Mouse (Mus musculus) mature B cell (primary cell): ENCODE measurements around the gene Egln2.

ENCODE experiments used
- in situ Hi-C: fragments of 300-500 bp; cut with MboI; formaldehyde crosslinking; loops from 2 replicates; pipeline ENCODE4 v1.14.3; 2019

The Egln2 gene

DNA sequence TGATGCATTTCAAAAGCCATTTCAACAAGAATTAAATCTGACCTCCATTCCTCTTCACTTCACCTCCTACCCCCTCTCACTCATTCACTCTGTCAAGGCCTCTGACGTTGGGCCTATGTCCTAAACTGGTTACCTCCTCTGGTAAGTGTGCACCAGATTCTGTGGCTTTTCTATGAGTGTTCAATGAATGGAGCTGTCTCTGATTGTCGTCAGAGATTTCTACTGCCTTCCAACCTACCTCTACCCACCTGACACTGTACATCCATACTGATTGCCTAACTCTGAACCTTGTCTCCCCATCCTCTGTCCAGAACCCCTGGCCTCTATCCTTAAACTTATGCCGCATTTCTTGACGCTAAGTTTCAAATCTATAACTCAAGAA is 11.3 kb upstream of the Egln2 start:
- in situ Hi-C loops = no loop called here

DNA sequence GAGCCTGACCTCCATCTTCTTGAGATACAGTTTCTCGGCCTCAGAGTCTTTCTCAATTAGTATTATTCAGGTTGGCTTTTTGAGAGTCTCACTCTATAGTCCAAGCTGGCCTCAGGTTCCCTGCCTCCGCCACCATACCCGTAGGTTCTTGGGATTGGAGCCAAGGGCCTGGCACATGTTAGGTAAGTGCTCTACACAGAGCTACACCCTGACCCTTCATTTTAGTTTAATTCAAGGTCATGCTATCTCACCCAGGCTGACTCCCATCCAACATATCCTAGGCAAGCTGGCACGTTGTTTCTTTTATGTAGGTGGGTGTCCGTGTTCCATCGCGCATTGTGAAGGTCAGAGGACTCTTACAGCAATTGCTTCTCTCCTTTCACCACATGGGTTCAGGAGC is 8.3 kb upstream of the Egln2 start:
- in situ Hi-C loops = no loop called here

DNA sequence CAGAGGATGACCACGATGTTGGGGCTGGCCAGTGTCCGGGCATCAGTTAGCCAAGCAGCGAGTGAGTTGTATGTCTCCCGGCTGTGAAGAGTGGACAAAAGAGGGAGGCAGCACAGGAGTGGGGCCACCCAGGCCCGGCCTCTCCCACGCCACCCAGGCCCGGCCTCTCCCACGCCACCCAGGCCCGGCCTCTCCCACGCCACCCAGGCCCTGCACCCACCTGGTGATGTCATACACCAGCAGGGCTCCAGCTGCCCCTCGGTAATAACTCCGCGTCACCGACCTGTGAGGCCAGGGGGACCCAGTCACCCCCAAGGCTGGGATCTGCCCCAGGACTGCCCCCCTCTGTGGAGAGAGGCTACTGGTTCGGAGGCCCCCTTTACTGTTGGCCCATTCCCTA is 7.9 kb upstream of the Egln2 start:
- in situ Hi-C loops = no loop called here

DNA sequence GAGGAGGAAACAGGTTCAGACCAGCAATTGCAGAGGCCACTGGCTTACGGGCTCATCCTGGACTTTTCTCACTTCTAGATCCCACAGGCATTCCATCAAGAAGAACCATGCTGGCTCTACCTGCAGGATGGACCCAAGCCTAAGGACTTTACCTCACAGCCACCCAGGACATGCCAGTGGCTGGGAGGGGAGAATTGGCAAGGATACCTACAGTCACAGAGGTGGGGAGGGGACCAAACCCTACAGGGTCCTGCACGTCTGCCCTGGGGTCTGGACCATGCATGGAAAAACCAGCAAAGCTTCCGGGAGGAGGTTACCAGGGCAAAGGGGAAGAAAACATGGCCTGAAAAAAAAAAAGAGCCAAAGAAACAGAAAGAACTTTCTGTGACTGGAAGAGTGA is 4.4 kb upstream of the Egln2 start:
- in situ Hi-C loops = no loop called here

DNA sequence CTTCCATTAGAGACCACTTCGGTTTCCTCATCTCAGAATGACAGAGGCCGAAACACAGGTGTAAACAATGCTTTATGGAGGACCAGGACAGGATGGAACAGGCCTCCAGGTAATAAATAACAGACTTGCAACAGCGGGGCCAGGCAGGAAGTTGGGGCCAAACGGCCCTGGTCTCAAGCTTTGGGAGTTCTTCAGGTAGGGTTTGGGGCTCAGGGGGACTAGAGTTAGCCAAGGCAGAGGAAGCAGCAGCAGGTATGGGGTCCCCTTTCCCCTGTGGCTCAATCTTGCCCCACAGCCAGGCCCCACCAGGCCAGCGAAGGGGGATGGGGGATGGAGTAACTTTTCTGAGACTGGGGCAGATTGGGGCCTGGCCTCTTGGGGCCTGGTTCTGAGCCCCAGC is 1.8 kb upstream of the Egln2 start:
- in situ Hi-C loops = no loop called here

DNA sequence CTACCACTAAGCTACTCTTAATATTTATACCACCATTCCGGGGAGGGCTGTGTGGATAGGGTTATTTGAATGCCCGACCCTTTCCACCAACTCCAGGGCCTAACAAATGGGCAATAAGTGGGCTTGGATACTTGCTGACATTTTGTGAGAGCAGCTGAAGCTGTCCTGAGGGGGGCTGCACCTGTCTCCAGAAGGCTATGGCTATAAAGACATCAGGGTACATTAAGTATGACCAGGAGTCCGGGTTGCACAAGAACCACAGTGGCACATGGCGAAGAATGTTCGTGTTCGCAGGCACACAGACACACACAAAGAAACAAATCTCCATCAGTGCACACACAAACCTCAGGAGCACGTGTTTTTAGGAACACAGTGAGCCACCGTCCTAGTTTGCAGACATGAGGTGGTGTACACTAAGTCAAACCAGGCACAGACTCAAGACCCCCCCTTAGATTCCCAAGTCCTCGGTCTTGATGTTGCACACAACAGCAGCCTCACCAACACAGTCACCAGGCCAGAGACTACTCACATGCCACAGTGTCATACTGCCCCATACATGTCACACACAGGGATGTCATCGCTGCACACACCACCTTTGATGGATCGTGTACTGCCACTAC is 983 bp upstream of the Egln2 start:
- in situ Hi-C loops = no loop called here

DNA sequence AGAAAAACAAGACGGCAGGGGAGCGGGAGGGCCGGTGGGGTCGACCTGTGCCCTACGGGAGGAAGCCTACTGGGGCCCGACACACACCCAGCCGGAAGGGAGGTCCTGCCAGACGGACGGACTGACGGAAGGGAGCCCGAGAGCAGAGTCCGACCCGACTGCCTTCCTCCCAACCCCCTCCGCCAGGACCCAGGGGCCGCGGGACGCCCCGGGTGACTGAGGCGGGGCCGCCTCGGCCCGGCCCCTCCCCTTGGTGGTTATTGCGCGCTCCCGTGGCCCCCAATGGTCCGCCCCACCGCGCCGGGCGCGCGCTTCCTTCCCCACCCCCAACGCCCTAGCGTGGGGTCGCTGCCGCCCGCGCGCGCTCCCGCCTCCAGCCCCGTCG is 381 bp downstream of the Egln2 start:
- in situ Hi-C loops = no loop called here

DNA sequence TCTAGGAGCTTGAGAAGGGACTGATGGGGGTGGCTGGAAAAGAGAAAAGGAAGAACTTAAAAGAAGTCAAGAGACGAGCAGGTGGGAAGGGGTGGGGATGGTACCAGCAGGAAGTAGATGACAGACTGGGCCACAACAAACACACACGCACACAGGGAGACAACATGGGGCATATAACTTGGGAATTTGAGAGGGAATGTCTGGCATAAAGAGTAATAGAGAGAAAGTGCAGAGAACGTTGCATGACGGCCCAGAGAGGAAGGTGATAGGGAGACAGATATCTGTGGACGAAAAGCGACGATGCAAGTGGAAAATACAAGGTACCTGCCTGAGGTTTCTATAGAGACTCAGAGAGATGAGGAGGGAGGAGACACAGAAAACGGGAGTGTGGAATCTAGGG is 906 bp downstream of the Egln2 start:
- in situ Hi-C loops = no loop called here

DNA sequence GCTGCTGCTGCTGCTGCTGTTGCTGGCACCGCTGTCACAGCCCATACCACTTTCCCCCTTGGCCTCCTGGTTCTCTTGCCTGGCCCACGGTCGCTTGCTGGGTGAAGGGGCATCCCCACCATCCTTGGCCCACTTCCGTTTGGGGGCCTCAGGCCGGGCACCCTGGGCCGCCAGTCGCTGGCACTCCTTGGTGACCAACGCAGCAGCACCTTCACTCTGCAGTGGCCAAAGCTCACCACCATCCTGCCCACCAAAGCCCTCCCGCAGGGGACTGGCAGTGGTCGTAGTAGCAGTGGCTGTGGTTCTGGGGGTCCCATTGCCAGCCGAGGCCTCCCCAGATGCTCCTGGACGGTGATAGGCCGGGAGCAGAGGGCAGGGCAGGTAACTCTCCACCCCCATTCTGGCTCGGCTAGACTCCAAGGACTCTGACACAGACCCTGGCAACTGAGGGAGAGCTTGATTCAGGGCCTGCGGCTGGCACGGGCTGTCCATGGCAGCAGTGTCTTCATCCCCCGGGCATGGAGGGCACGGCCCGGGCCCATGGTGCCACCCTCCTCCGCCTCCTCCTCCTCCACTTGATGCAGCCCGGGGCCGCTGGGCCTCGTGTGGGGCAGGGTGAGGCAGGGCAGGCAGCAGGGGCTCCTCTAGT is 1.5 kb downstream of the Egln2 start:
- in situ Hi-C loops = no loop called here

DNA sequence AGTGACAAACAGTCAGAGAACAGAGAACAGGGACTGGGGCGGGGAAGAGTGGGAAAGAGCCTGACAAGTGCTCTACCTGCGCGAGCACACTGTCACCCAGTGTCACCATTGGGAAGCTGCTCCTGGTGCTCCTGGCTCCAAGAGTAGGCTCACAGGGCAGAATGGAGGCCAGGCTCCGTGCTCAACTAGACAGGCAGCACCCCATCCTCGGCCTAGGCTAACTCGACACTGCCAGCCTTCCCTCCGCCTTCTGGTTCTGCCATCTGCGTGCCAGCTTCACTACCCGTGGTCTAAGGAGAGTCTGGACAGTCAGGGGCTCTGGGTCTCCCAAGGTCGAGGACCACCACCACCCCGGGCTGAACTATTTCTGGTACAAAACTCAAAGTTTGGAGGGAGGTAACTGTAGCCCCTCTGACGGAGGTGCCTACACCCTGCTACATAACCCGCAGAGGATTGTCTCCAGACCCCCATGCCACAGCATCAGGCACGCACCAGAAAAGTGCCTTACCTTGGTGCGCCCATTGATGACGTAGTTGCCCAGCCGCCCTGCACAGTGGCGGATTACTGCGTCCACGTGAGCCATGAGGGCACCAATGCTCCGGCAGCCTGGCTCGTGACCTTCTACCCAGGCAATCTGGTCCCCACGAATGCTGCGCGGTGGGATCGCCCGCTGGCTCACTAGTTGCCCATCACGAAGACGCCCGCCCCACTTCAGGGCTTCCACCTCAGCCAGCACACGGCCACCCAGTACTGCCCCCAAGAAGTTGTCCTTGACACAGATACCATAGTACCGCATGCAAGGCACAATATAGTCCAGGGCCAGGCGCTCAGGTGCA is 2.3 kb downstream of the Egln2 start:
- in situ Hi-C loops = no loop called here

DNA sequence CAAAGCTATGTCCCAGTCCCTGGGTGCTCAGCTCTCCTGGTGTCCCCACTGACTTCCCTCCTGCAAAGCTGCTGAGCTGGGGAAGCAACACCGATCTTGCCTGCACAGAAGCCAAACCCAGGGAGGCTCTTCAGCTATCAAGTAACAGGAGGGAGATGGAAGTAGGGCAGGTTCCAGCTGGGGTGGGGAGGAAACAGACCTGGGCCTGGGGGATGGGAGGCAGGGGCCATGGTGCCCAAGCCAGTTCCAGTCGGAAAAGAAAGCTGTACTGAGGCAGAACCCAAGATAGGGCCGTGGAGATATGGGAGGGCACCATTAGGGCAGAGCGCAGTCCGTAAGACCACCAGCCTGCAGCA is 3.2 kb downstream of the Egln2 start:
- in situ Hi-C loops = no loop called here

DNA sequence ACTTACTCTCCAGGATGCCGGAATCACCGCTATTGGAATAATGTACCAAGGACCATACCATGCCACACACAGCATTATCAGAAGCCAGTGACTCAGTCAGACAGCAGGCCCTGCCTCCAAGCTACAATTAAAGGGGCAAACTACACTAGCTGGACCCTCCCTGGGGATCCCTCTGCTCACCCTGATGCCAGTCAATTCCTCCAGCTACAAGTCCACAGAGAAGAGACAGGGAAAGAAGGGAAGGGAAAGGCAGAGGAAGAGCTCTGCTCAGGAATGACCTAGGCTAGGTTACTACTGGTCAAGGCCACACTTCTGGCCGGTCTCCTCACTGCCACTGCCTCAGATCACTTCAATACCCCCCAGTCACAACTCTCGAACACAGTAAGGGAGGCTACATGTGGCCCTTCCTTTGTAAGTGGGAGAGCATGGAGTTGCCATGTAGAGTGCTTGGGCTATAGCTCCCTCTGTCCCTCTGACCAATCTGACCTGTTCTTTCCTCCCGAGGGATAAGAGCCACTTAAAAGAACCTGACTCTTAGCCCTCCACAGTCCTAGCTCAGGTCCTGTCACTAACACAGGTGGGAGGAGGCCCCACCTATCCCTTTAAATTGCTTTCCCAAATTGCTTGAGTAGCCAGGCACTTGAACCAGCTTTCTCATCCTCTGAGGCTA is 3.7 kb downstream of the Egln2 start:
- in situ Hi-C loops = no loop called here

DNA sequence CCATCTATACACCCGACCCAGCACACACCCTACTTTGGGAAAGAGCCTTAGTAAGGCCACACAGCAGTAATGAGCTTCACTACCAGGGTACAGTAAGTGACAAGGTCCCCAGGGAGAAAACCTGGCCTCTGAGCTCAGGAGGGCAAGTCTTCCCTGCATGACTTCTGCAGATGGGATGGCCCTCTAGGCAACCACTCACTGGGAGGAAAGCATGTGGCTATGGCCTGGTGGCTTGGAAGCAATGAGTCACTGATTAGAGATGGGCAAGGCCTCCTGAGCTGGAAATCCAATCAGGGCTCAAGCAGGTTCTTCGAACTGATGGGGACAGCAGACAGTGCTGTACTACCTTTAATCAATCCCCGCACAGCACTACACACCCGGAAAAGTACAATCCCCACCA is 4.9 kb downstream of the Egln2 start:
- in situ Hi-C loops = no loop called here

DNA sequence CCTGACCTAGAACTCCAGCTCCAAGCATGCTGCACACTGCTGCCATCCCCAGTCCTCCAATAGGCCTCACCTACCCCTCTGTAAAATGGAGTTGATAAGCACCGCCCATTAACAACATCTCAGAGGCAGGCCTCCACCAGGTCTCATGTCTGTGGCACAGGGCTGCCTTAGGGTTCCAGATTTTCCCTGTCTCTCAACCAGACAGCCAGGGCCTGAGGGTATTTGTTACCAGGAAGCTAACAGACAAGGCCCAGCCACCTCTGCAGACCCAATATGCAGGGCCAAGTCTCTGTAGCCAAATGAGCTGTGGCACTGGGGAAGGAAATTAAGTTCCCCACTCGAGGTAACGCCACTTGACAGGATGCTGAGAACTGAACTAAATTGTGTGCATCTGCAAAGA is 5.7 kb downstream of the Egln2 start:
- in situ Hi-C loops = no loop called here

DNA sequence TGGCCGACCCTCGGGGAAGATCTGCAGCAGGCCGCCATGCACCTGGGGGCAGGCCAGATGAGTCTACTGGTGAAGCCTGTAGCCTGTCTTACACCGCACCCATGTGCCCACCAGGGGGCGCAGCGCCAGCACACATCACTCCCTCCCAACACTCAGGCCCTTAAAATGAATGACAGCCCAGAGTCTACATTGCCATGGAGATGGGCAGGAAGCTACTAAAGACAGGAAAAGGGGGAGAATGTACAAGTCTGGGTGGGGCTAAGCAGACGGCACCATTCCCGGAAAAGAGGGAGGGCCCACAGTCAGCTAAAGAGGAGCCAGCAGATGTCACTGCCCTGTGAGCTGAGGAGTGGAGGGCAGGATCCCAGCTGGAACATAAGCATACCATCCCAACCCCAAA is 6.7 kb downstream of the Egln2 start:
- in situ Hi-C loops = loop anchor here (5.0 to 10.0 kb wide), 2 partner anchors 32 to 75 kb away; partner anchors contain the start of gene Coq8b

DNA sequence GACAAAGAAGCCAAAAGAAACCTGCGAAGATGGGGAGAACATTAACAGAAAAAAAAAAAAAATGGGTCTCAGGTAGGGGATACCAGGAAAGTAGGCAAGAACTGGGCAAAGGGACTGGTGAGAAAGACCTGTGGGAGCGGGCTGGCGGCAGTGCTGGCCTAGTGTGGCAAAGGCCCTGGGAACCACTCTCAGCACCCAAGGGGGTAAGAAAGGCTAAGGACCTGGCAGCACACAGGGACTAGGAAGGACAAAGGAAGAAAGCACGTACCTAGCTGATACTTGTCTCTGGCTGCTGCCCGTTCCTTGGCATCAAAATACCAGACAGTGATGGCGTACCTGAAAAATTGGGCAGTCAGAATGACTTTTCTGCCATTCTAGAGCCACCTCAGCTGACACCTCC is 7.3 kb downstream of the Egln2 start:
- in situ Hi-C loops = loop anchor here (5.0 to 10.0 kb wide), 2 partner anchors 33 to 76 kb away; partner anchors contain the start of gene Coq8b

DNA sequence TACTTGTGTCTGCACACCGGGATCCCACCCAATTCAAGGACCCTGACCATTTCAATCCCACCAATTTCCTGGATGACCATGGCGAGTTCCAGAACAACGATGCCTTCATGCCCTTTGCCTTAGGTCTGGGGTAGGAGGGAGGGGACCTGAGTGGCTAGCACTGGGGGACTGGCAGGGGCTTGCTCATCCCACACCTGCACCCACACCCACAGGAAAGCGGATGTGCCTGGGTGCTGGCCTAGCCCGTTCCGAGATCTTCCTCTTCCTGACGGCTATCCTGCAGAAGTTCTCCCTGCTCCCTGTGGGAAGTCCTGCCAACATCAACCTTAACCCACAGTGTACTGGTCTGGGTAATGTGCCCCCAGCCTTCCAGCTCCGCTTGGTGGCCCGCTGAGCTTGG is 8.4 kb downstream of the Egln2 start:
- in situ Hi-C loops = loop anchor here (5.0 to 10.0 kb wide), 2 partner anchors 34 to 77 kb away; partner anchors contain the start of gene Coq8b

DNA sequence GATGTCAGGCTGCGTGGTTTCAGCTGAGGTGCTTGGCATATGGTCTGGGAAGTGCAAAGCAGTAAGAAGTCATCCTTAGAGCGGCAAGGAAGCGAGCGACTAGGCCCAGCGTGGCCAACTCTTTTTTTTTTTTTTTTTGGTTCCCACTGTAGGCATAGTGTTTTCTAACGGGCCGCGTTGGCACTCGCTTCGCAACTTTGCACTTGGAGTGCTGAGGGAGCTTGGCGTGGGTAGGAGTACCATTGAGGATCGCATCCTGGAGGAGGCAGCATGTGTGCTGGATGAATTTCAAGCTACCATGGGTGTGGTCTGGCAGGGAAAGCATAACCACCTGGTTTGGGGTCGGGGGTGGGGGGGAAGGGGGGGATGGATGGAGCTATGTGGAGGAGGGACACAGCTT is 10.6 kb downstream of the Egln2 start:
- in situ Hi-C loops = loop anchor here (5.0 to 10.0 kb wide), 2 partner anchors 36 to 79 kb away; partner anchors contain the start of gene Coq8b

DNA sequence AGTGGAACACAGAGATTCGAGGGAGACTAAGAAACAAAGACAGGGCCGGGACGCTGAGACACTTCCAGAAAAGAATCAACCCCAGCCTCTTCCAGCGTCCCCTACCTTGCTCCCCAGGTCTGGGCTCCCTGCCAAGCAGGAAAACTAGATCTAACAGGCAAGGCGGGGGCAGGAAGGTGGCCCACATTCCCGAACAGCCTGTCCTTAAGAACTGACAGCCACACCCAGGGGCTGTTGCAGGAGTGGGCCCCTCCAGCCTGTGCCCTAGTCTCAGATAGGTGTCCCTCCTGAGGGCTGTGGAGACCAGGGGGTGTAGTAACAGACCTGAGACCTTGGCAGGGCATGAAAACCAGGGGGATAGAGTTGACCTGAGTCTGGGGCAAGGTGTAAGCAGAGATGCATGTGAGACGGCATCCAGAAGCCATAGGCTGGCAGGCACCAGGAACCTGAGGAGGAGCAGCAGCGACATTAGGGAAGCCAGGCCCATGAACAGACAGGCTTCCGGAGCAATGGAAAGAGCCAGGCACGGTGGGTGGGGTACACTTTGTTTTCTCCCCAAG is 13.3 kb downstream of the Egln2 start, which contains the start of gene Cyp2t4:
Gene Cyp2t4, plus strand, starts transcription at position 510 of the 560 bp plus-strand sequence.
- in situ Hi-C loops = loop anchor here (10.0 kb wide), 1 partner anchor 82 kb away; the partner anchor contains the start of gene Coq8b

DNA sequence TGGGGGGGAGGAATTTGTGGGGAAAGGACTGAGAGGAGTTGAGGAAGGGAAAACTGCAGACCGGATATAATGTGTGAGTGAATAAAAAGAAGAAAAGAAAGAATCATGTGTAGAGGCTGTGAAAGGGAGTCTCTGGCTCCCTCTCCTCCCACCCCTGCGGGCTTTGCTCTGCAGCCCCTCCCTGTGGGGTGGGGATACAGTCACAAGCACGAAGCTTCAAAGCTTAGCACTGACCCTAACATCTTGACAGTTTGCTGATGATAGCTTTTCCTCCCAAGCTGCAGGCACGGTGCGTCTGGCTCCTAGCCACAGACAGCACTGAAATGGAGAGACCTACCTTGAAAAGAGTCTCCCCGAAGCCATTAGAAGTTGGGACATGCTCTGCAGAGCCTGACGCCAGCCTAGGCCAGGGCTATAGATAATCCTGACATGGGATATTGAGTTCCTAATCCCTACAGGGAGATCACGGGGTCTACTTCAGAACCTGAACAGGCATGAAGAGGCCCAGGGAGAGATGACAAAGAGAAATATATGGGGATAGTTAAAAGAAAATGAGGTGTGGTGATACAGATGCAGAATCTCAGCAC is 30.1 kb downstream of the Egln2 start:
- in situ Hi-C loops = no loop called here

DNA sequence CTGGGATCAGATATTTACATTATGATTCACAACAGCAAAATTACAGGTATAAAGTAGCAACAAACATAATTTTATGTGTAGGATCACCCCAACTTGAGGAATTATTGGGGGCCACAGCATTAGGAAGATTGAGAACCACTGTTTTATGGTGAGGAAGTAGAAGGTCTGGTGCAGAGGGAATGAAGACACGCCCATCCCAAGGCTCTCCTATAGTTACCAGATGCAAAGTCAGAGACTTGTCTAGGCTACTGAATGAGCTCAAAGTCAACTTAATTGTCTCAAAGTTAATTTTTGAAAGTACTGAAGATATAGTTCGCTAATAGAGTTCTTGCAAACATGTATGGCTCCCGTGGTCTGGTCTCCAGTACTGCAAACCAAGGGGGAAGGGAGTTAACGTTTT is 32.8 kb downstream of the Egln2 start:
- in situ Hi-C loops = no loop called here

DNA sequence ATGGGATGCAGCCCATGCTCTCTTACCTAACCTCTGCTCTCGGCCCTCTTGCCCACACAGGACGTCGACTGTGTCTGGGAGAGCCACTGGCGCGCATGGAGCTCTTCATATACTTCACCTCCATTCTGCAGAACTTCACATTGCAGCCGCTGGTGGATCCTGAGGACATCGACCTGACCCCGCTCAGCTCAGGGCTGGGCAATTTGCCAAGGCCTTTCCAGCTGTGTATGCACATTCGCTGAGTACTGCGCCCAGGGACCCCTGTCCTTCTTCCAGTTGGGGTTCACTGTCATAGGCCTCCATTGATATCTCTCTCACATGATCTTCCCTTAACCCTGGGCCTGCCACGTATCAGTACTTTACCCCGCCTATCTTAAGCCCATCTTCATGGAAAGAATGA is 33.4 kb downstream of the Egln2 start:
- in situ Hi-C loops = no loop called here
